Mouse (Mus musculus): Measurements from ENCODE around the gene Gucy1b1. TPM values are rescaled to one million over a fixed set of nuclear protein-coding genes. Genes with fewer than 3 reads are reported as not detected.

Gucy1b1 gene
- polyA plus RNA-seq, 1 experiment = 11.2 TPM

DNA sequence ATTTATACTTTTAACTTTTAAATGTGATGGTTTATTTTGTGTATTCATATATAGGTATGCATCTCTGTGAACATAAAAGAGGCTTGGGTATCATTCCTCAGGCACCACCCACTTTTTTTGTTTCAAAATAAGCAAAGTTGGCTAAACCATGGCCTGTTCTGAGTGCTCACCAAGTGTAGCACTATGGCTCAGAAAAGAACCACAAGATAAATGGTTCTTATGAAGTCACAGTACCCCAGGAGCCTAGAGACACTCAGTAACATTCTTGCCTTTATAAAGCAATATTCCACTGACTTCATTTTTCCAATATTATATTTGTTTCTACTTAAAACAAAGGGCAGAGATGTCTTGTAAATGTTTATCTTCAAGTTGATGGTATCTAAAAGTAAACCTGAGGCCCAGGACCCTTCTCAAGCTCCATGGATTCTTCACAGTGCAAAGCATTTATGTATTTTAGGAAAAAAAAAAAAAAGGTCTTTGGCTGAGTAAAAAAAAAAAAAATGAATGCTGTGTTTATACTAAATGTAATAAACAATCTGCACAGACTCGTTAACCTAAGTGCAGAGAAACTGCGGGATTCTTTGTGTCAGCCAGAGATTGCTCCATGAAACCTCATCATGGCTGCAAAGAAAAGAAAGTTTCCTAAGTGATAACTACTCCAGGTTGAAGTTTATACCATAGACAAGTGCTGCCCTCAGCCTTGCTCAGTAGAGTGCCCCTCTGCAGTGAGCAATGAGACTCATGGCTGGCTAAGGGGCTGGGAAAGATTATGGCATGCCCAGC is 38.0 kb downstream of the Gucy1b1 start:
- DNase-seq (ENCODE audit: low spot score) = no peak

GRCm38 (mm10) chr3:82030008-82030748 is 44.3 kb downstream of the Gucy1b1 start:
- DNase-seq (ENCODE audit: low spot score) = no peak

DNA sequence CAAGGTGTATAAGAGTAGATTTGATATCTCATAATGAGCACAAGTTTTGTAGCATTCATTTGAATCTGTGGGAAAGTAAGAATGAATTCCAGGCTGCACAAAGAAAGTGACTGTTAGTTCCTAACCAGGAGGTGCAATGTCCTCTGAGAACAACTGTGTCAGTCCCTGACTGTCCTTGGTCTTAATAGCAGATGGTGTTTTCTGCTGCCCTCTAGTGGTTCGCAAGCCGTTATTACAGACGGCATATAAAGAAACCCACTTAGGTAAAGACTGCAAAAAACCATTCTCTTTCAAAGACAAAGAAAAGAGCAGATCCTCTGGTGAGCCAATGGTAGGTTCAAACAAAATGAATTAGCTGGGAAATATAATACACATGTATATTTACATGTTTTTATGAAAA is 45.3 kb downstream of the Gucy1b1 start:
- no peak for DNase-seq (ENCODE audit: low spot score)

GRCm38 (mm10) chr3:82027286-82027685 is 47.2 kb downstream of the Gucy1b1 start:
- no peak for DNase-seq (ENCODE audit: low spot score)

DNA sequence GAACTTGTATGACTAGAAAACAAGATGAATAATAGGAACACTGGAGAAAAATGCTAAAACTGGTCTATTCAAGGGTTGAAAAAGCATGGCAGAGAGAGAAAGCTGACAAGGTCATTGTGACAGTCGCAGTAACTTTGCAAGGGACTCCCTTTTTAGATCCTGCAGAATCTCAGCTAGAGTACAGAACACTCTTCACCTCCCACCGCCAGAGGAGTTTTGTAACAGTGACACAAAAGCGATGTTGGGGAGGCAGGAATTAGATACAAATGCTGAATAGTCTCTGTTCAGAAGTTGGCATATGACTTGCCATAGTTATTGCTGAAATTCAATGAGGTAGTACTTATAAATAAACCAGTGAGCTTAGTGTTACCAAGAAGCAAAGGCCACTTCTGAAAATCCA is 51.4 kb downstream of the Gucy1b1 start:
- DNase-seq (ENCODE audit: low spot score) = no peak

GRCm38 (mm10) chr3:82022421-82022920 is 52.0 kb downstream of the Gucy1b1 start:
- no peak for DNase-seq (ENCODE audit: low spot score)

GRCm38 (mm10) chr3:82014148-82014703 is 60.3 kb downstream of the Gucy1b1 start:
- DNase-seq (ENCODE audit: low spot score) = no peak

DNA sequence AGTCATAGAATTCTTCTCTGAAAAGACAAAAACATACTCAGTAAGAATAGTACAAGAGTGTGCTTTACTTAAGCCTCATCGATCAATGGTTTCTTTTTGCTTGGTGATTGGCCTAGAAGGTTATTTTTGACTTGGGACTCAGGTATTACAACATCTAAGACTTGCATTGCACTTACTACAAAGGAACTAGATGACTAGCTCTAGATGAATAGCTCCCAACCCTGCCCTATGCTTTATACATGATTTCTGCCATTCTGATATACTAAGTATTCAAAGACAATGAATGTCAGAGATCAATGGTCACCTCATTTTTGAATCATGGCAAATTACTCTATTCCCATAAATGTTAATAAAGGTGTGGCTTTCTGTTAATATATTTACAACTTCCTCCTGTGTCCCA is 67.5 kb downstream of the Gucy1b1 start:
- no peak for DNase-seq (ENCODE audit: low spot score)

GRCm38 (mm10) chr3:81995988-81996387 is 78.5 kb downstream of the Gucy1b1 start:
- no peak for DNase-seq (ENCODE audit: low spot score)

DNA sequence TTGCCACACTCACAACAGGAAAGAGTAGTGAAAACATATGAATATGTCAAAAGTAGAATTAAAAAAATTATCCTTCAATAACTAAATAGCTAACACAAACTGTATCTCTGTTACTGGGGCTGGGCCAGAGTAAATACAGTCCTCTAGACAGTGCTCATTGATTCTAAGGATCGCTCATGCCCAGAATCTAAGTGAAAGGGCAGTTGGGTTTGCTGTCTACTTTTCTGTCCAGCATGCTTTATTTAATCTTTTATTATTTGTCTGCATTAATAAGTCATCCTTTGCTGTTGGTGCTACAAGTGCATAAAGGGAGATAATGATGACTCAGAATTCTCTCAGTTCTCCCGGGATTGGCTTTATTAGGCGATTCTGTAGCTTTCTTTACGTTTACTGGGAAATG is 79.1 kb downstream of the Gucy1b1 start:
- no peak for DNase-seq (ENCODE audit: low spot score)

- no peak for DNase-seq (ENCODE audit: low spot score)
Observed at GRCm38 (mm10) chr3:81990531-81990930, 84.0 kb downstream of the Gucy1b1 start.

- no peak for DNase-seq (ENCODE audit: low spot score)
Observed at GRCm38 (mm10) chr3:81989692-81990141, 84.8 kb downstream of the Gucy1b1 start.

GRCm38 (mm10) chr3:81987628-81988027 is 86.9 kb downstream of the Gucy1b1 start:
- DNase-seq (ENCODE audit: low spot score) = no peak

GRCm38 (mm10) chr3:81986103-81986502 is 88.4 kb downstream of the Gucy1b1 start:
- no peak for DNase-seq (ENCODE audit: low spot score)

GRCm38 (mm10) chr3:81985100-81985499 is 89.4 kb downstream of the Gucy1b1 start:
- DNase-seq (ENCODE audit: low spot score) = no peak

DNA sequence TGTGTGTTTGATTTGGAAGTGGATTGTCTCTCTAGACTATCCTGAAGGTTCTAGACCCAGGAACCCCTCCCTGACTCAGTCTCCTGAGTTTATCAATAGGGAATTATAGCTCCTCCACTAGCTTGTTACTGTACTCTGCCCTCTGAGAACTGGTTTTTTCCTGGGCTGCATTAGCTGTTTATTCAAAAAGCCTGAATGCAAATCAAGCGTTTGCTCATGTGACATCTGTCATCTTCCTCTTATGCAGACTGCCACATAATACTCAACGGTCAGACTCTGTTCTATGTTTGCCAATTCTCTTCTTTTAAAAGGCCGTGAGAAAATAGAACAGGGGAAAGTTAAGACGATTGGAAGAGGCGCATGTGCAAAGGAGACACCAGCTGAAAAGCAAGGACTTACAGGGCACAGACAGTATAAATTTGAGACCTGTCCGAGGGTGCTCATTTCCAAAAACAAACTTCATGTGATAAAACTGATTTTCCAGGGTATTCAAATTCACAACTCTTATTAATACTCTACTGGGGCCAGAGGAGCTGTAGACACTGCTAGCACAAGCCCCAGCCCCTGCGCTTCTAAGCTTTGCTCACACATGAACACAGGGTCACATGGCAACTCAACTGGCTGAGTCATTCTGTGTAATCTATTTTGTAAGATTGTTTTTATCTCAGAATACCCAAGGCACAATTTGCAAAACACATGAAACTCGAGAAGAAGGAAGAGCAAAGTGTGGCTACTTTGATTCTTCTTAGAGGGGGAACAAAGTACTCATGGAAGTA is 91.2 kb downstream of the Gucy1b1 start:
- DNase-seq (ENCODE audit: low spot score) = no peak

Other genes with a start within 250 kb of the Gucy1b1 start
- 29.9 and 34.2 TPM in 2 replicates for gene Ctso, start 142.1 kb downstream of the Gucy1b1 start, polyA plus RNA-seq (2012; rRNA removed)
- 0.04 and 0.40 TPM in 2 replicates for gene Tdo2, start 98.5 kb downstream of the Gucy1b1 start, polyA plus RNA-seq (2012; rRNA removed)
- not detected in 2 replicates for gene Asic5, start 92.4 kb downstream of the Gucy1b1 start, polyA plus RNA-seq (2012; rRNA removed)
- gene Gucy1a1, start 71.1 kb upstream of the Gucy1b1 start, polyA plus RNA-seq (2012; rRNA removed) = 13.7 and 18.5 TPM in 2 replicates